Mouse (Mus musculus) heart, adult 2 months (tissue): ENCODE data around the gene 4930455H04Rik.
A peak's percentile ranks its signal among the peaks of the same experiment; 100 is the strongest.

Source experiments
- CTCF ChIP-seq: fragments of 200-600 bp; IDR thresholded peaks from 2 replicates; pipeline ENCODE4 v1.8.1; 2022; ENCODE audit warnings: antibody characterized with exemption, mild to moderate bottlenecking, moderate library complexity
- EP300 ChIP-seq: fragments of 200-500 bp; IDR thresholded peaks from 2 replicates; pipeline ENCODE4 v1.6.1; 2011; ENCODE audit warnings: low read depth, low read length, control low read depth; ENCODE audit not compliant: insufficient read depth
- POLR2A ChIP-seq: fragments of 200-500 bp; IDR thresholded peaks from 2 replicates; pipeline ENCODE4 v1.6.1; 2011; ENCODE audit warnings: mild to moderate bottlenecking, low read depth, low read length, control low read depth; ENCODE audit not compliant: insufficient read depth

DNA sequence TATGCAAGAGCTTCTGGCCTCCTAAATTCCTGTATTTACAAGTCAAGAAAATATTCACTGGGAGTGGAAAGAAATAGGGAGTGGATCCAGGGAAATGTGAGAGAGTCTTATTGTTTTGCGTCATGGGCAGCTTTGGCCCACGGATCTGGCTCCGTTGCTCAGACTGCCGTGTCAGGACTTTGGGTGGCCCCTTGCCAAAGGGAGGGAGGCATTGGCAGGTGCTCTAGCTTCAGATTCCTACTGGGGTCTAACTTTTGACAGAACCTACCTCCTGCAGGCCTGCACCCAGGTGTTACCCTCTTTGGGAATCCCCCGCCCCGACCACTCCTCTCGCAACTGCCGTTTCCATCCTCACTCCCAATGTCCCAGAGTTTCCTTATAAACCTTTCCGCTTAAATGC lies 3.6 kb upstream of the 4930455H04Rik start:
- TF ChIP-seq CTCF (no peak), POLR2A (no peak), EP300 (0 out of 2 replicates have a peak, but pooled peaks have one; percentile 34)
